Mouse (Mus musculus) neutrophil, adult 5-6 weeks (primary cell): ENCODE measurements around the gene Trim46. TPM values are rescaled to one million over a fixed set of nuclear protein-coding genes. Genes with fewer than 3 reads are reported as not detected.

ENCODE experiments used
- ATAC-seq: fragments of 151-379, 151-347 bp; 2 replicates; pipeline ENCODE4 v1.8.0; 2017; ENCODE audit warnings: mild to moderate bottlenecking, moderate TSS enrichment; ENCODE audit not compliant: insufficient number of reproducible peaks, poor library complexity, low FRiP score, severe bottlenecking; ENCODE audit errors: extremely low read depth
- total RNA-seq: library from RNA; stranded (forward); fragments of 200-1000 nt; gene quantifications from 2 replicates; pipeline ENCODE4 v1.2.3, GENCODE M21; 2017

Trim46 gene
- total RNA-seq, 1 experiment from 2014 or later: 2.2 TPM

GRCm38 (mm10) chr3:89193351-89193750 is 52.8 kb downstream of the Trim46 start:
- ATAC-seq: no peak

- peak; percentile 25; the same call in 1 of the 2 replicates for ATAC-seq
Measured at GRCm38 (mm10) chr3:89190436-89190835, 55.7 kb downstream of the Trim46 start.

- no peak for ATAC-seq
Measured at GRCm38 (mm10) chr3:89188478-89188875, 57.6 kb downstream of the Trim46 start.

- ATAC-seq: no peak
Measured at GRCm38 (mm10) chr3:89187690-89188477, 58.2 kb downstream of the Trim46 start.

GRCm38 (mm10) chr3:89187197-89187596 is 58.9 kb downstream of the Trim46 start:
- ATAC-seq: no peak

Other genes starting within 250 kb of the Trim46 start
- 29.6 and 30.8 TPM in 2 replicates for gene Rusc1, start 153.0 kb downstream of the Trim46 start, total RNA-seq
- not detected in 2 replicates for gene Gm43738, start 145.2 kb downstream of the Trim46 start, total RNA-seq
- 20.7 and 26.5 TPM in 2 replicates for gene Fdps, start 144.3 kb downstream of the Trim46 start, total RNA-seq
- not detected in 2 replicates for gene Pklr, start 110.2 kb downstream of the Trim46 start, total RNA-seq
- 0.25 and 0.47 TPM in 2 replicates for gene Hcn3, start 86.1 kb downstream of the Trim46 start, total RNA-seq
- 159 and 180 TPM in 2 replicates for gene Clk2, start 81.5 kb downstream of the Trim46 start, total RNA-seq
- 58.2 and 64.2 TPM in 2 replicates for gene Scamp3, start 68.8 kb downstream of the Trim46 start, total RNA-seq
- 7.7 and 8.2 TPM in 2 replicates for gene Fam189b, start 63.2 kb downstream of the Trim46 start, total RNA-seq
- gene Gba, start 43.4 kb downstream of the Trim46 start, total RNA-seq: 73.5 and 76.0 TPM in 2 replicates
- 2.0 and 5.8 TPM in 2 replicates for gene Thbs3, start 31.1 kb downstream of the Trim46 start, total RNA-seq
- gene Mtx1, start 19.2 kb downstream of the Trim46 start, total RNA-seq: 65.6 and 83.4 TPM in 2 replicates
- 4.5 and 7.1 TPM in 2 replicates for gene Muc1, start 17.3 kb downstream of the Trim46 start, total RNA-seq
- gene Krtcap2, start 343 bp downstream of the Trim46 start, total RNA-seq: 52.2 and 53.9 TPM in 2 replicates
- gene Dpm3, start 13.0 kb upstream of the Trim46 start, total RNA-seq: 25.7 and 30.4 TPM in 2 replicates
- 99.3 and 112 TPM in 2 replicates for gene Slc50a1, start 24.3 kb upstream of the Trim46 start, total RNA-seq
- gene Efna1, start 34.8 kb upstream of the Trim46 start, total RNA-seq: 1.3 TPM in 1 of 2 replicates, not detected in the other
- gene Efna3, start 76.7 kb upstream of the Trim46 start, total RNA-seq: not detected in 2 replicates
- gene Efna4, start 91.7 kb upstream of the Trim46 start, total RNA-seq: not detected in 2 replicates
- 28.9 and 55.5 TPM in 2 replicates for gene Adam15, start 103.7 kb upstream of the Trim46 start, total RNA-seq
- not detected in 2 replicates for gene Dcst2, start 115.7 kb upstream of the Trim46 start, total RNA-seq
- gene Dcst1, start 118.9 kb upstream of the Trim46 start, total RNA-seq: not detected in 2 replicates
- gene Zbtb7b, start 148.5 kb upstream of the Trim46 start, total RNA-seq: 90.9 and 120 TPM in 2 replicates
- 2.2 and 5.7 TPM in 2 replicates for gene Lenep, start 156.5 kb upstream of the Trim46 start, total RNA-seq
- 21.1 and 25.6 TPM in 2 replicates for gene Flad1, start 165.6 kb upstream of the Trim46 start, total RNA-seq
- 1.6 and 2.4 TPM in 2 replicates for gene Cks1b, start 172.1 kb upstream of the Trim46 start, total RNA-seq
- gene Shc1, start 172.1 kb upstream of the Trim46 start, total RNA-seq: 51.4 and 58.1 TPM in 2 replicates
- 35.8 and 41.4 TPM in 2 replicates for gene Pygo2, start 183.9 kb upstream of the Trim46 start, total RNA-seq
- 196 TPM in 2 replicates for gene Pbxip1, start 190.4 kb upstream of the Trim46 start, total RNA-seq
- 22.3 and 24.7 TPM in 2 replicates for gene Pmvk, start 208.2 kb upstream of the Trim46 start, total RNA-seq